Mouse (Mus musculus): ENCODE data around the gene Olfr1239. TPM values are rescaled to one million over a fixed set of nuclear protein-coding genes. Genes with fewer than 3 reads are reported as not detected.

Gene Olfr1239
- not detected in 2 replicates for polyA plus RNA-seq (2016; fragmentation: Nextera tagmentation; extraction: Ambion mirVana)

DNA sequence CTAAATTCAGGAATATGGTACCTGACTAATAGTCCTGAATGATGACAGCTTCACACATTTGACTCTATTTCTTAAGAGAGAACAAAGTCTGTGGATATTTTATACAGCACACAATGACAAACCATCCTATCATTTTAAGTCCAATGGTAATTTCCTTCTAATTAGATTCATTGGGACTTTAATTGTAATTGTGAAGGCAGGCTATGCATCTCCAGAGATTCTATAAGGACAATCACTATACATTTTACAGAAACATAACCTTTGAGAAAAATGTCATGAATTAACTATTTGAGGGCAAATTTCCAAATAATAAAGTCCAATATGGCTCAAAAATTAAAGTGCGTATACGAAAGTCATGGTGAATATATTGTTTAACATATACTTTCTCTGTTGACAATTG lies at the start of gene Olfr1239:
TSS of gene Olfr1239 (minus strand) at position 101 of the 400 bp plus-strand sequence.
- Histone ChIP-seq H3K27me3 (no peaks in the 10 kb centered on the region), H3K9ac (no peak within 1 kb of the TSS), H3K4me2 (replicated peaks) (no peak within 1 kb of the TSS), H3K9me3 (replicated peaks) (no peaks in the 10 kb centered on the region), H3K4me3 (no peak within 1 kb of the TSS), H3K4me1 (no peaks in the 10 kb centered on the region), H3K27ac (no peak within 1 kb of the TSS), H3K36me3 (no peaks in the 10 kb centered on the region)
- ATAC-seq (ENCODE audit: low FRiP score) = no peak
- 97% methylated on average over 2 of the region's 2 CpGs for WGBS

- WGBS = 85% methylated on average over 3 of the region's 3 CpGs
- Histone ChIP-seq H3K4me1 (no peaks in the 10 kb centered on the region), H3K9ac (no peak within 1 kb of the TSS), H3K36me3 (no peaks in the 10 kb centered on the region), H3K27ac (no peak within 1 kb of the TSS), H3K4me3 (no peak within 1 kb of the TSS), H3K4me2 (replicated peaks) (no peak within 1 kb of the TSS), H3K27me3 (no peaks in the 10 kb centered on the region), H3K9me3 (replicated peaks) (no peaks in the 10 kb centered on the region)
- ATAC-seq (ENCODE audit: low FRiP score) = no peak
Observed at GRCm38 (mm10) chr2:89442900-89443299, 22.7 kb upstream of the Olfr1239 start, which contains the start of gene Olfr1240. TSS of gene Olfr1240 (minus strand) at chr2:89443000.

- no peak for ATAC-seq (ENCODE audit: low FRiP score)
- H3K9me3 ChIP-seq (replicated peaks) = no peaks in the 10 kb centered on the region
- H3K36me3 ChIP-seq = no peaks in the 10 kb centered on the region
- 87% methylated on average over 1 of the region's 1 CpGs for WGBS
- H3K4me2 ChIP-seq (replicated peaks) = no peak overlapping the region
- H3K4me3 ChIP-seq = no peak overlapping the region
- H3K27ac ChIP-seq = no peak overlapping the region
- H3K4me1 ChIP-seq = no peaks in the 10 kb centered on the region
- H3K27me3 ChIP-seq = no peaks in the 10 kb centered on the region
- no peak overlapping the region for H3K9ac ChIP-seq
Observed at GRCm38 (mm10) chr2:89414557-89414956, 5.7 kb downstream of the Olfr1239 start.

DNA sequence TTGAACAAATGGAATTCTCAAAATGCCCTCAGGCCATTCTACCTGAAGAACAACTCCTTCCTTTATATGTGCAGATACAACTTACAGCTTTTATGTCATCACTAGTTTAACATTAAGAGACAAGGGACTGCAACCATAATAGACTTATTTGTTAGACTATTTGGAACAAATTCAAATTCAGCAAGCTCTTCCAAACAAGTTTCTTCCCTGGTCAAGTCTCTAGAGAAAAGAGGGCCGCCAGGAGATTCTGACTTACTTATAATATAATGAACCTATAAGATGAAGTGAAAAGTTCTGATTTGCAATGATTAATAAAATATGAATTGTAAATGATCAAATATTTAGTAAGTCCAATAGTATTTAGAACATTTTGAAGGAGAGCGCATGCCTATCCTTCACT lies 10.6 kb downstream of the Olfr1239 start, which contains the start of gene Olfr1238:
TSS of gene Olfr1238 (minus strand) at position 101 of the 400 bp plus-strand sequence.
- no peak for ATAC-seq (ENCODE audit: low FRiP score)
- Histone ChIP-seq H3K36me3 (no peaks in the 10 kb centered on the region), H3K27me3 (no peaks in the 10 kb centered on the region), H3K4me3 (no peak within 1 kb of the TSS), H3K27ac (no peak within 1 kb of the TSS), H3K4me2 (replicated peaks) (no peak within 1 kb of the TSS), H3K9ac (no peak within 1 kb of the TSS), H3K4me1 (no peaks in the 10 kb centered on the region), H3K9me3 (replicated peaks) (no peaks in the 10 kb centered on the region)
- WGBS = 91% methylated on average over 2 of the region's 2 CpGs

GRCm38 (mm10) chr2:89400882-89401281 lies 19.3 kb downstream of the Olfr1239 start:
- no peak overlapping the region for H3K27ac ChIP-seq
- no peak overlapping the region for H3K4me3 ChIP-seq
- H3K4me2 ChIP-seq (replicated peaks) = no peak overlapping the region
- H3K9me3 ChIP-seq (replicated peaks) = no peaks in the 10 kb centered on the region
- no peaks in the 10 kb centered on the region for H3K36me3 ChIP-seq
- no peak overlapping the region for H3K9ac ChIP-seq
- ATAC-seq (ENCODE audit: low FRiP score) = no peak
- H3K4me1 ChIP-seq = no peaks in the 10 kb centered on the region
- H3K27me3 ChIP-seq = no peaks in the 10 kb centered on the region
- WGBS = 85% methylated on average over 1 of the region's 1 CpGs

Other genes starting within 250 kb of the Olfr1239 start
- gene Olfr1225, start 245.7 kb downstream of the Olfr1239 start, polyA plus RNA-seq (2016; fragmentation: Nextera tagmentation; extraction: Ambion mirVana) = not detected in 2 replicates
- gene Olfr1226, start 220.4 kb downstream of the Olfr1239 start, polyA plus RNA-seq (2016; fragmentation: Nextera tagmentation; extraction: Ambion mirVana) = not detected in 2 replicates
- not detected in 2 replicates for gene Olfr1228, start 166.3 kb downstream of the Olfr1239 start, polyA plus RNA-seq (2016; fragmentation: Nextera tagmentation; extraction: Ambion mirVana)
- not detected in 2 replicates for gene Olfr1229, start 132.4 kb downstream of the Olfr1239 start, polyA plus RNA-seq (2016; fragmentation: Nextera tagmentation; extraction: Ambion mirVana)
- not detected in 2 replicates for gene Olfr1230, start 123.1 kb downstream of the Olfr1239 start, polyA plus RNA-seq (2016; fragmentation: Nextera tagmentation; extraction: Ambion mirVana)
- not detected in 2 replicates for gene Olfr1231, start 113.3 kb downstream of the Olfr1239 start, polyA plus RNA-seq (2016; fragmentation: Nextera tagmentation; extraction: Ambion mirVana)
- gene Olfr1232, start 90.7 kb downstream of the Olfr1239 start, polyA plus RNA-seq (2016; fragmentation: Nextera tagmentation; extraction: Ambion mirVana) = not detected in 2 replicates
- gene Olfr1233, start 78.0 kb downstream of the Olfr1239 start, polyA plus RNA-seq (2016; fragmentation: Nextera tagmentation; extraction: Ambion mirVana) = not detected in 2 replicates
- gene Olfr1234, start 55.5 kb downstream of the Olfr1239 start, polyA plus RNA-seq (2016; fragmentation: Nextera tagmentation; extraction: Ambion mirVana) = not detected in 2 replicates
- gene Olfr1238, start 10.7 kb downstream of the Olfr1239 start, polyA plus RNA-seq (2016; fragmentation: Nextera tagmentation; extraction: Ambion mirVana) = not detected in 2 replicates
- not detected in 2 replicates for gene Olfr1240, start 22.6 kb upstream of the Olfr1239 start, polyA plus RNA-seq (2016; fragmentation: Nextera tagmentation; extraction: Ambion mirVana)
- gene Olfr1241, start 66.7 kb upstream of the Olfr1239 start, polyA plus RNA-seq (2016; fragmentation: Nextera tagmentation; extraction: Ambion mirVana) = not detected in 2 replicates
- not detected in 2 replicates for gene Olfr1242, start 77.9 kb upstream of the Olfr1239 start, polyA plus RNA-seq (2016; fragmentation: Nextera tagmentation; extraction: Ambion mirVana)
- not detected in 2 replicates for gene Olfr1243, start 111.1 kb upstream of the Olfr1239 start, polyA plus RNA-seq (2016; fragmentation: Nextera tagmentation; extraction: Ambion mirVana)
- not detected in 2 replicates for gene Olfr1245, start 158.0 kb upstream of the Olfr1239 start, polyA plus RNA-seq (2016; fragmentation: Nextera tagmentation; extraction: Ambion mirVana)
- not detected in 2 replicates for gene Olfr1246, start 172.8 kb upstream of the Olfr1239 start, polyA plus RNA-seq (2016; fragmentation: Nextera tagmentation; extraction: Ambion mirVana)
- gene Olfr1247, start 193.7 kb upstream of the Olfr1239 start, polyA plus RNA-seq (2016; fragmentation: Nextera tagmentation; extraction: Ambion mirVana) = not detected in 2 replicates
- gene Olfr1248, start 197.8 kb upstream of the Olfr1239 start, polyA plus RNA-seq (2016; fragmentation: Nextera tagmentation; extraction: Ambion mirVana) = not detected in 2 replicates
- gene Olfr1249, start 214.6 kb upstream of the Olfr1239 start, polyA plus RNA-seq (2016; fragmentation: Nextera tagmentation; extraction: Ambion mirVana) = not detected in 2 replicates
- gene Olfr1250, start 241.1 kb upstream of the Olfr1239 start, polyA plus RNA-seq (2016; fragmentation: Nextera tagmentation; extraction: Ambion mirVana) = not detected in 2 replicates

Data from hindbrain, embryonic 12.5 days (tissue).